Mouse (Mus musculus) hindbrain, embryonic 10.5 days (tissue): ENCODE measurements around the gene Spats2l. TPM values are rescaled to one million over a fixed set of nuclear protein-coding genes. Genes with fewer than 3 reads are reported as not detected.
A peak's percentile ranks its signal among the peaks of the same experiment; 100 is the strongest.

ENCODE experiments used
- DNase-seq: peaks from one replicate; pipeline ENCODE4 v3.0.0-alpha.2; 2017; ENCODE audit warnings: low spot score
- H3K27ac ChIP-seq: fragments of 300-500 bp; sonication (generic); 2 replicates; pipeline ENCODE4 v1.5.1; 2016; ENCODE audit warnings: mild to moderate bottlenecking, moderate library complexity
- H3K27me3 ChIP-seq: fragments of 300-500 bp; sonication (generic); 2 replicates; pipeline ENCODE4 v1.6.1; 2016; ENCODE audit warnings: mild to moderate bottlenecking; ENCODE audit not compliant: poor library complexity, insufficient read depth, severe bottlenecking
- H3K36me3 ChIP-seq: fragments of 300-500 bp; sonication (generic); 2 replicates; pipeline ENCODE4 v1.6.1; 2016; ENCODE audit warnings: mild to moderate bottlenecking, moderate library complexity
- H3K4me1 ChIP-seq: fragments of 300-500 bp; sonication (generic); replicated peaks from 2 replicates; pipeline ENCODE4 v1.6.1; 2016; ENCODE audit warnings: mild to moderate bottlenecking
- H3K4me3 ChIP-seq: fragments of 300-500 bp; sonication (generic); 2 replicates; pipeline ENCODE4 v1.5.1; 2016; ENCODE audit warnings: mild to moderate bottlenecking, moderate library complexity
- H3K9me3 ChIP-seq: fragments of 300-500 bp; sonication (generic); 2 replicates; pipeline ENCODE4 v1.6.1; 2016; ENCODE audit warnings: mild to moderate bottlenecking, moderate library complexity
- WGBS: fragments of 180-500 bp; shearing (Covaris S2); methylation state at CpG from one replicate; pipeline ENCODE4 v1.1.7; 2016; 5-methylcytosine and 5-hydroxymethylcytosine counted together
- polyA plus RNA-seq: library from polyadenylated mRNA; unstranded; fragments of >200 nt; fragmentation: Nextera tagmentation; extraction: Ambion mirVana; gene quantifications from 2 replicates; pipeline ENCODE4 v1.2.1, GENCODE M21; 2016

Gene Spats2l
- polyA plus RNA-seq, 1 experiment from 2014 or later, result 29.7 TPM

DNA sequence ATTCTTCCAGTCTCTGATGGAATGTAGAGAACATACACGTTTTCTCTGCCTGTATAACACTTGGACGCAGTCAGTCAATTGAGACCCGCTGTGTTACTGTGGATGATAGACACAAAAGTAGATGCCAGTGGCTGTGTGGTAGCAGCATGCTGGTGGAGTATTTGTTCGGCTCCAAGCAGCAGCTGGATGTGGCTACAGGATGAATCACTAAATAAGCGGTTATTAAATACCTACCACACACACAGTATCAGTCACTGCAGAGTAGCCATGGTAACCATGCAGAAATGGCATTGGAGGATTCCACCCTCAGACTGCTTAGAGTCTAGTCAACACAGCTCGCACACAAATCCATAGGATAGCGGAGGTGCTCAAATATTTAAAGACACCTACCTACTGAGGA lies 100.0 kb downstream of the Spats2l start:
- WGBS, result 83% methylated on average over 7 of the region's 7 CpGs
- H3K4me1 ChIP-seq, result peaks cover 40% of the 10 kb centered on the region

DNA sequence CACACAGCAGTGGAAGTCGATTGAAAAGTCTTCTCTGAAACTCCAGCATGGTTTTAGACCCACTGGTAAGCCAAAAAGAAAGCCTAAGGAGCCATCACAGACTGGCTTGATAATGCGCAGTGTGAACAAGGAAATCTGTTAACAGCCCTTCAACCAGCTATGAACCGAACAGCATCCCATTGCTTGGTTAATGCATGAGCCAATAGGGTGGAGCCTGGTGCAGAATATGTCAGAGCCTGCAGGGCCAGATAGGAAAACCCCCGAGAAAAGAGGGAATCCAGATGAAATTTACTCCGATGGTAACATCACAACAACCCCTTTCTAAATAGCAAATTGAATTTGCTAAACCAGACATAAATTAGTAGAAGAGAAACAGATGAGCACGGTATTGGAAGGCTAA lies 101.1 kb downstream of the Spats2l start:
- H3K27me3 ChIP-seq, result peaks cover 4% of the 10 kb centered on the region; the same call in 1 of the 2 replicates
- no peaks in the 10 kb centered on the region for H3K36me3 ChIP-seq
- no peak overlapping the region for H3K4me3 ChIP-seq
- no peak for DNase-seq
- peaks cover 40% of the 10 kb centered on the region for H3K4me1 ChIP-seq
- peak overlapping the region; percentile 50 for H3K27ac ChIP-seq
- H3K9me3 ChIP-seq, result no peaks in the 10 kb centered on the region
- WGBS, result 70% methylated on average over 6 of the region's 6 CpGs

More for the DNA sequence above, 100.0 kb downstream of the Spats2l start:
- Histone ChIP-seq H3K9me3 (no peaks in the 10 kb centered on the region), H3K36me3 (no peaks in the 10 kb centered on the region), H3K27ac (no peak overlapping the region), H3K4me3 (no peak overlapping the region), H3K27me3 (peaks cover 4% of the 10 kb centered on the region; the same call in 1 of the 2 replicates)
- DNase-seq, result no peak

DNA sequence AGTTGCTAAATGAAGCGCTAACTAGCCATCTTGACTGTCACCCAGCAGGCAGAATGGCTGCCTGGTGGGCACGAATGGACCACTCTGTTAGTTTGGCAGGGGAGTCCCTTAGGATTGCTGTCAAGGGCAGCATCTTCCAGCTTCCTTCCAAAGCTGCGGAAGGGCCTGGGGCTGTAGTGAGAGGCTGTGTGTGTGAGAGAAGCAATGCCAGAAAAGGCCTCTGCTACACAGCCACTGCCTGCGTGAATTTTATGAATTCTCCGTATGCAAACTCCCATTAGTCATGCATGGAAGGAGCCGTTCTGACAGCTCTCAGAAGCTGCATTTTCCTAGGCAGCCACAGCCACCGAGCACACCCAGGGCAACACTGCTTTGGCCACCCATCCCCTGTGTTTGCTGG lies 101.5 kb downstream of the Spats2l start:
- H3K9me3 ChIP-seq, result no peaks in the 10 kb centered on the region
- WGBS, result 43% methylated on average over 7 of the region's 7 CpGs
- H3K4me1 ChIP-seq, result peaks cover 37% of the 10 kb centered on the region
- DNase-seq, result no peak
- H3K27ac ChIP-seq, result peak overlapping the region; percentile 50
- no peaks in the 10 kb centered on the region for H3K36me3 ChIP-seq
- H3K27me3 ChIP-seq, result 0 out of 2 replicates have a peak, but pooled peaks cover under 1% of the 10 kb centered on the region
- no peak overlapping the region for H3K4me3 ChIP-seq

DNA sequence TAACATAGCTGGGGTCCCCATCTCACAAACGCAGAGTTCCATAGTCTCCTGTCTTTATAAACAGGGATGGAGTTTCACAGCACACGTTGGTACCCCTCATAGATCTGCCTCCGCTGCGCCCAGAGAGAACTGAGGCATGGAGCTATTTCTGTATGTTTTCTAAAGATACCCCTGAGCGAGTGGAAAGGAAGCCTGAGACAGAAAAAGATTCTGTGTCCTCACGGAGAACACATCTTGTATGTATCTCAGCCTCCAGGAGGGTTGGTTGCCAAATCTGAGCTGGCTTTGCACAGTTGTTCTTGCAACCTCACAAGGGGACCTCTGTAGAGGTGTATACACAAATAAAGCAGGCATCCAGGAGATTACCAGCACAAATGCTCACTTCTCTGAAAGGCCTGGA lies 105.0 kb downstream of the Spats2l start:
- no peak overlapping the region for H3K27ac ChIP-seq
- no peaks in the 10 kb centered on the region for H3K36me3 ChIP-seq
- H3K4me3 ChIP-seq, result no peak overlapping the region
- H3K4me1 ChIP-seq, result peaks cover 18% of the 10 kb centered on the region
- WGBS, result 95% methylated on average over 6 of the region's 6 CpGs
- DNase-seq, result no peak
- H3K27me3 ChIP-seq, result no peaks in the 10 kb centered on the region
- no peaks in the 10 kb centered on the region for H3K9me3 ChIP-seq

DNA sequence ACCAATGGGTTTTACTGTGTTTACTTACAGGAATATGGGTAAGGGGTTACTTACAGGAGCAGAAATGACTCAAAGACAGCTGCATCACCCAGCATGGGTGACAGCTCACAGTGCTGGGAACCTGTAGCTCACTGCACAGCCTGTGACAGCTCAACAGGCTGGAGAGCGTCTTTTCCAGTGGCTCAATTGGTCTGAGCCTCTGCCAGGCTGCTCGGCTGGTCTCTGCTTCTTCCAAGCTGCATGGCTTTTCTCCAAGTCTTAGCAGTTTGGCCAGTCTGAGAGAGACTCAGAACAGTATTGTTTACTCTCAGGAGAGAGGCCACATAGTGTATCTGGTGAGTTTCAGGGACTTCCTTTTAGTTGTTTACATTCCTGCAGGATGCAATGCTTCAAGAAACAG lies 110.9 kb downstream of the Spats2l start:
- no peaks in the 10 kb centered on the region for H3K9me3 ChIP-seq
- H3K27me3 ChIP-seq, result no peaks in the 10 kb centered on the region
- peaks cover 5% of the 10 kb centered on the region; the same call in 1 of the 2 replicates for H3K4me1 ChIP-seq
- 78% methylated on average over 2 of the region's 2 CpGs for WGBS
- no peak for DNase-seq
- H3K36me3 ChIP-seq, result no peaks in the 10 kb centered on the region
- no peak overlapping the region for H3K4me3 ChIP-seq
- H3K27ac ChIP-seq, result no peak overlapping the region

DNA sequence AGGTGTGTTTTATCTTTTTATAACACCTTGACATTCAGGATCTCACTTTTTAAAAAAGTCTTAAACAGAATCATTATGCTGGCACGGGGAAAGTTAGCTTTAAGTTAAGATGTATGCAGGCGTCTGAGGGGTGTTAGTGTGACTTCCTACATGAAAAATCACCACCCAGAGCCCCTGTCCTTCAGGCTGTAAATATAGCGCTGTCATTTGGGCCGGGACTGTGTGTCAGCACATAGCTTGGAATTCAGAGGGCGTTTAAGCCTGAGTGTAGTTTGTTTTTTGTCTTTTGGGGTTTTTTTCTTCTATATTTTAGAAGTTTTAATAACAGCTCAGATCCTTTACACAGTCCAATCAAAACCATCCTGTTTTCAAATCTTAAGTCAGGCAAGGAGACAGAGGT lies 115.8 kb downstream of the Spats2l start:
- peaks cover 17% of the 10 kb centered on the region for H3K4me1 ChIP-seq
- no peak overlapping the region for H3K4me3 ChIP-seq
- WGBS, result 48% methylated on average over 5 of the region's 5 CpGs
- no peaks in the 10 kb centered on the region for H3K27me3 ChIP-seq
- no peaks in the 10 kb centered on the region for H3K9me3 ChIP-seq
- no peaks in the 10 kb centered on the region for H3K36me3 ChIP-seq
- no peak overlapping the region for H3K27ac ChIP-seq
- no peak for DNase-seq

DNA sequence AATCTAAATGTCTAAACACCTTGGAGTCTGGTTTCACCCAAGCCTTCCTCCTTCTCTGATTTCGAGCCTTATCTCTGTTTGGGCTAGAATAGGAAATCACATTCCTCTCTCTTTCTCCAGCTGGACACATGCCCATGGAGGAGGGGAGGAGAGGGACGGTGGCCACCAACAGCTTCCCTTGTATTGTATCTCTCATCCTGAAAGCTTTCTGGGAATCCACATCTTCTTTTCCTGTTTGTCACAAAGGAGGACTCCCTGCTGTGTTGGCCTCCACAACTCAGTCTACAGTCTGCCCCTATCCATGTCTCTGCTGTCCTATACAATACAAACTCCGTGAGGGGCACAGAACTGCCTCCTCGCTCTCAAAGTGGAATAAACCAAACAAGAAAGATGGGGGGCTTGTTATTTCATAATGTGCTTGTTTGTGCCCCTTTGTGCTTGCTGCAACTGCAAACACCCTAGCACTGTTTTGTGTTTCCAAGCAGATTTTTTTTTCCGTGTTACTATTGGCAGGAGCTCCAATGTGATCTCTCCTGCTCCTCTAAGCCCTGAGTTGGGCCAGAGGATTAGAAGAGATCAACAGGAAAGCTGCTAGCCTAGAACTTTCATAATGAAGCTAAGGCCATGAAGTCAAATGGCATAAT lies 116.4 kb downstream of the Spats2l start:
- 11% methylated on average over 5 of the region's 5 CpGs for whole genome bisulfite sequencing
- DNase-seq, result peak; percentile 41

DNA sequence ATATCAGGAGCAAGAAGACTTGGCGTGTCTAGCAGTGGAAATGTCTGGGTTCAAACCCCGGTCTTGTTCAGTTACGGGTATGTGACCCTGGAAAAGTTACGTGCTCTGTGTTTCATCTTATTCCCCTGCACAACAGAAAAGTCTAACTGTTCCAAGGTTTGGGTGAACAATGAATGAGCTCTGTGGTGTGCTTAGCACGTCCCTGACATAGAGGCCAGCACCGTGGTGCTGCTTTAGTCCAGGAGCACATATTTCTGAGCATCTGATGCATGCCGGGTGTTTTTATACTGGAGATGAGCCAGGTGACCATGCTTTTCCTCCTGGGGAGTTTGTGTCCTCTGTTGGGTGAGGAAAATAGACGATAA lies 116.9 kb downstream of the Spats2l start:
- no peaks in the 10 kb centered on the region for H3K27me3 ChIP-seq
- H3K9me3 ChIP-seq, result no peaks in the 10 kb centered on the region
- H3K27ac ChIP-seq, result peak overlapping the region; percentile 50; the same call in 1 of the 2 replicates
- peak; percentile 4 for DNase-seq
- no peaks in the 10 kb centered on the region for H3K36me3 ChIP-seq
- H3K4me3 ChIP-seq, result no peak overlapping the region
- peaks cover 17% of the 10 kb centered on the region for H3K4me1 ChIP-seq
- 67% methylated on average over 8 of the region's 8 CpGs for WGBS

More for the DNA sequence above, 116.4 kb downstream of the Spats2l start:
- Histone ChIP-seq H3K4me1 (peaks cover 17% of the 10 kb centered on the region), H3K36me3 (no peaks in the 10 kb centered on the region), H3K9me3 (no peaks in the 10 kb centered on the region), H3K27ac (peak overlapping the region; percentile 50), H3K4me3 (no peak overlapping the region), H3K27me3 (no peaks in the 10 kb centered on the region)

DNA sequence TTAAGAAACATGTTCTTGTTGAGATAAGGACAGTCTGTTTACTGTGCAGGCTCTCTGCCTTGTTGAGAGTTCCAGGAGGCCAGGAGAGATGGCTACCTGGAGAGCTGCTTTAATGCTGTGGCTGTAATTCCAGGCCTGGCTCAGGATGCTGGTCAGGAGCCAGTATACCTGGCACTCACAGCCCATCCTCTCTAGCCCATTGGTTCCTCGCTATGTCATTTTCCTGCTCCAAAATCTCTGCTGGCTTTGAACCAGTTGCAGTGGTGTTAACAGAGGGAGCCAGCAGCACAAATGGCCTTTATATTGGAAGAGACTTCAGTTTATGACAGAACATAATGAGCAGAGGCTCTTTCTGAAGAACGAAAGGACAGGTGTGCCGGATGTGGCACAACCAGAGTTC lies 127.5 kb downstream of the Spats2l start:
- Histone ChIP-seq H3K9me3 (no peaks in the 10 kb centered on the region), H3K36me3 (no peaks in the 10 kb centered on the region), H3K4me3 (no peak overlapping the region), H3K4me1 (no peaks in the 10 kb centered on the region), H3K27ac (no peak overlapping the region), H3K27me3 (no peaks in the 10 kb centered on the region)
- WGBS, result 93% methylated on average over 3 of the region's 3 CpGs
- no peak for DNase-seq

DNA sequence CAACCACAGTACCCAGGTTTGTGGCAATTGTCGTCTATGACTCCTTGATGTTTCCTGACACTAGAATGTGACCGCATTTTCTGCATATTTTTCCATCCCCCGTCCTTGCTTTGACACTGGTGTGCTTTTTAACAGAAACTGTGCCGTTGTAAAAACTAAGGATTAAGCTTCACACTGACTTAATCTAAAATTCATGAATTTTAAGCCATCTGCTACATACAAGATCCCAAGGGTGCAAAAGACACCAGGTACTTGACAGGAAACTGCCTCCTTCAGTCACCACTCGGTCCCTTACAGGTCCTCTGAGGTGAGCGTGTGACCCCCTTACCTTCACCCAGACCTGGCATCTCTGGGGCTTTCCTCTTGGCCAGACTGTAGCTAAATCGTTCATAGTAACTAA lies 129.8 kb downstream of the Spats2l start:
- Histone ChIP-seq H3K9me3 (no peaks in the 10 kb centered on the region), H3K4me1 (no peaks in the 10 kb centered on the region), H3K27ac (no peak overlapping the region), H3K4me3 (no peak overlapping the region), H3K36me3 (no peaks in the 10 kb centered on the region), H3K27me3 (no peaks in the 10 kb centered on the region)
- no peak for DNase-seq
- 85% methylated on average over 7 of the region's 7 CpGs for WGBS

DNA sequence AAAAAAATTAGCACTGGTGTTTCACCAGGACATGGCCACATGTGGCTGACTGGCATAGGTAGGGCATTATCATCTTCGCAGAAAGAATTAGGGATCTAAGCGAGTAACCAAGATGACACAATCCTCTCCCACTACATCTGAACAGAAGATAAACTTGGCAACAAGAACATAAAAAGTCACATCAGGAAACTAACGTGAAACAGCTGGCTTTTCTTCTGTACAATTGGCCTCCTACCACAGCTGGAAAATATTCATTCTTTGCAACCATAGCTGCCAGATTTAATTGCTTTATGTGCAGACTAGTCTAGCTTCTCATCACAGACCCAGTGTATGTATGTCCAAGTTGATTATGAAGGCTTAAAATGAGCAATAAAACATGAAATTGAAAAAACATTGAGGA lies 131.9 kb downstream of the Spats2l start:
- DNase-seq, result no peak
- H3K4me3 ChIP-seq, result no peak overlapping the region
- no peaks in the 10 kb centered on the region for H3K36me3 ChIP-seq
- H3K27ac ChIP-seq, result no peak overlapping the region
- no peaks in the 10 kb centered on the region for H3K27me3 ChIP-seq
- 88% methylated on average over 3 of the region's 3 CpGs for WGBS
- no peaks in the 10 kb centered on the region for H3K4me1 ChIP-seq
- no peaks in the 10 kb centered on the region for H3K9me3 ChIP-seq

DNA sequence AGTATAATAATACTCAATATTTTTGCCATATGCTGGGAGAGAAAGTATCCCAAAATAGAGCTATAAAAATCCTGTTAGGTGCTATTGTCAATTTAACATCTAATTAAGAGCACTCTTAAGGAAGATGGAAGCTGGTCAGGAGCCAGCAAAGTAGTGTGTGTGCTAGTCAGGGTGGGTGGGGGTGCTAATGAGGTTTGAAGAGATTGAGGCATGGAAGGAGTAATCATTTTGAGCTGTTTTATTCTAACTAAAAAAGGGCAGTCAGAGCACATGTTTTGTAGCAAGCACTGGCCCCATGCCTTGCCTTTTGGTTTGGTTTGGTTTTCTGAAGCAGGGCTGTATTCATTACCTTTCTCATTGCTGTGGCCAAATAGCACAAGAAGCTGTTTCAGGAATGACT lies 132.3 kb downstream of the Spats2l start:
- Histone ChIP-seq H3K27me3 (no peaks in the 10 kb centered on the region), H3K4me3 (no peak overlapping the region), H3K4me1 (no peaks in the 10 kb centered on the region), H3K9me3 (no peaks in the 10 kb centered on the region), H3K27ac (no peak overlapping the region), H3K36me3 (no peaks in the 10 kb centered on the region)
- no peak for DNase-seq

DNA sequence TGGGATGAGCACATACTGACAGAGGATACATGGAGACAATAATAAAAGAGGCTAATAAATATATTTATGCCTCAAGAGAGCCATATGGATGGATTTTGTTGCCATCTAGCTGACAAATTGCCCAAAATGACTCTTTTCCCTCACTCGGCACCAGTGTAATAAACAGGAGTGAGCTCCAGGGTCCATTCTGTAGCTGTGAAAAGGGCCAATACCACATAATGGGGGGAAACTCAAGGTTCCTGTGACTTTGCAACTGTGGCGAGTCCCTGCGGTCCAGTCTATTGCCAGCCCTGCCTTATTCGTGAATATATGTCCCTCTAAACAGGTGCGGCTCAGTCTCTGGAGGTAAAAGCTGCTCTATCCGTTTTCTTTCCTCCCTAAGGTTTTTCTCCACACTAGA lies 137.6 kb downstream of the Spats2l start:
- H3K36me3 ChIP-seq, result no peaks in the 10 kb centered on the region
- DNase-seq, result no peak
- H3K9me3 ChIP-seq, result no peaks in the 10 kb centered on the region
- H3K27me3 ChIP-seq, result no peaks in the 10 kb centered on the region
- H3K4me1 ChIP-seq, result no peaks in the 10 kb centered on the region
- no peak overlapping the region for H3K27ac ChIP-seq
- no peak overlapping the region for H3K4me3 ChIP-seq
- WGBS, result 88% methylated on average over 6 of the region's 6 CpGs

DNA sequence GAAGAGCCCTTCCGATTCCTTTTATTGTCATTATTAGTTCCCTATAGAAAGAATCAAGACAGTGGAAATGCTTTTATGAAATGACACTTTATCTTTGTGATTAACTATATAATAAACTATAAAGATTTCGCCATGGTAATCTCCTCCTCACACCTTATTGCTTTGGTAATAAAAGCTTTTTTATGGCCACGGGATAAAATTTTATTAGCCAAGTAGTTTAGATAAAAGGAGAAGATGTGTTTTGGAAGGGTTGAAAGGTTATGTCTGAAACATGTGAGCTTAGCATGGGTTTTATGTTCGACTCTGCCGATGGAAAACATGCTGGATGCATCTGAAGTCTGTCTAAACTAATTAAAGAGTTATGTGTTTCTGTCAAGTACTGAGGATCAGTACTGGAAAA lies 143.4 kb downstream of the Spats2l start:
- DNase-seq, result no peak
- H3K27me3 ChIP-seq, result no peaks in the 10 kb centered on the region
- no peaks in the 10 kb centered on the region for H3K9me3 ChIP-seq
- H3K4me3 ChIP-seq, result no peak overlapping the region
- no peak overlapping the region for H3K27ac ChIP-seq
- H3K36me3 ChIP-seq, result no peaks in the 10 kb centered on the region
- H3K4me1 ChIP-seq, result no peaks in the 10 kb centered on the region
- WGBS, result 89% methylated on average over 5 of the region's 5 CpGs
